Mouse (Mus musculus) megakaryocyte, embryonic 14.5 days (primary cell): ENCODE results near the gene Prrc2a.

Experiments used
- FLI1 ChIP-seq: IDR thresholded peaks from 2 replicates; pipeline ENCODE4 v1.6.1; 2012; ENCODE audit warnings: low read length, inconsistent platforms, mixed read lengths
- GATA1 ChIP-seq: IDR thresholded peaks from 3 replicates; pipeline ENCODE4 v1.6.1; 2012; ENCODE audit warnings: mixed read lengths, low read length, inconsistent platforms, borderline replicate concordance

DNA sequence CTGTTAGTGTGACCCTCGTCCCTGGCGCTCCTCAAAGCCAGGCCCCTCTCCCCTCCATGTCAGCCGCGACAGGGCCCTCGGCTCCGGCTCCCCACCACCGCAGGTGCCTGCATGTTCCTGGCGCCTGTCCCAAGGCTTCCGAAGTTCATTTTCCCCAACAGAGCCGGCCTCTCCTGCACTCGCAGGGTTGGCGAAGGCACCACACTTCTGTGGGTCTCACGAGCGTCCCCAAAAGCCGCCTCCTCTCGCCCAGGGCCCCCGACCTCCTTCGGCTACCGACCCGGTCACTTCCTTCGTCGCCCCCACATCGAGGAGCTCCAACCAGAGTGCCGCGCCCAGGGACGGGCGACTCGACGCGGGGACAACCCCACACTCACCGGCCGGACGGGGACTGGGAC is 44.0 kb downstream of the Prrc2a start:
- TF ChIP-seq GATA1 (no peak), FLI1 (no peak)
